Mouse (Mus musculus): Measurements from ENCODE around the gene Ankrd60. TPM values are rescaled to one million over a fixed set of nuclear protein-coding genes. Genes with fewer than 3 reads are reported as not detected.

The Ankrd60 gene
- polyA plus RNA-seq, 1 experiment: 0.34 TPM

GRCm38 (mm10) chr2:173606415-173606804 is 28.2 kb upstream of the Ankrd60 start:
- H3K4me1 ChIP-seq: peaks cover 22% of the 10 kb centered on the region; the same call in 1 of the 2 replicates
- no peak for TF ChIP-seq GATA1 (IDR thresholded peaks at IDR 0.05; ENCODE audit: borderline replicate concordance, low read length)
- no peak for TF ChIP-seq FLI1 (IDR thresholded peaks at IDR 0.05; ENCODE audit: low read length)
- H3K4me3 ChIP-seq (replicated peaks): no peak overlapping the region
- no peaks in the 10 kb centered on the region for H3K27me3 ChIP-seq (replicated peaks)
- H3K36me3 ChIP-seq (replicated peaks; ENCODE audit: low read length): peaks cover 70% of the 10 kb centered on the region
- H3K9me3 ChIP-seq: no peaks in the 10 kb centered on the region

- Histone ChIP-seq H3K9me3 (no peaks in the 10 kb centered on the region), H3K4me3 (replicated peaks) (no peak overlapping the region)
These were observed 27.7 kb upstream of the Ankrd60 start for GRCm38 (mm10) chr2:173605713-173606414.

DNA sequence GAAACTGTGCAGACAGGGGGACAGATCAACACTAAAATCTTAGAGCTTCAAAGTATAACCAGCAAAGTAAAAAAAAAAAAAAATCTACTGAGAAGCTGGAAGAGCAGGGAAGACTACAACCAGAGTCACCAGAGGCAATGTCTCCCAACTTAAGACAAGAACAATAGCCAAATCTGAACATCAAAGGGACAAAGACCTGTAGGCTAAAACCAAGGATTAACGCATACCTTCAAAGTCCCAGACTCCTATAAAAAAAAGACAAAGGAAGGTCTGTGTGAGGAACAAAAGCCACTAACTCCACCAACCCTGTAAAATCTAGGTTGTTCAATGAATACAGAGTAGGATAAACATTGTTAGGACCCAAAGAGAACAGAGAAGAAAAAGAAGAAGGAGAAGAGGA is 23.7 kb upstream of the Ankrd60 start:
- no peak for TF ChIP-seq GATA1 (IDR thresholded peaks at IDR 0.05; ENCODE audit: borderline replicate concordance, low read length)
- TF ChIP-seq FLI1 (IDR thresholded peaks at IDR 0.05; ENCODE audit: low read length): no peak
- peaks cover 9% of the 10 kb centered on the region; the same call in 1 of the 2 replicates for H3K4me1 ChIP-seq
- peaks cover 66% of the 10 kb centered on the region for H3K36me3 ChIP-seq (replicated peaks; ENCODE audit: low read length)
- H3K4me3 ChIP-seq (replicated peaks): no peak overlapping the region
- no peaks in the 10 kb centered on the region for H3K27me3 ChIP-seq (replicated peaks)
- no peaks in the 10 kb centered on the region for H3K9me3 ChIP-seq

More at GRCm38 (mm10) chr2:173605713-173606414, 27.7 kb upstream of the Ankrd60 start:
- H3K4me1 ChIP-seq: peaks cover 17% of the 10 kb centered on the region; the same call in 1 of the 2 replicates
- no peak for TF ChIP-seq FLI1 (IDR thresholded peaks at IDR 0.05; ENCODE audit: low read length)
- no peak for TF ChIP-seq GATA1 (IDR thresholded peaks at IDR 0.05; ENCODE audit: borderline replicate concordance, low read length)
- H3K27me3 ChIP-seq (replicated peaks): no peaks in the 10 kb centered on the region
- H3K36me3 ChIP-seq (replicated peaks; ENCODE audit: low read length): peaks cover 70% of the 10 kb centered on the region

DNA sequence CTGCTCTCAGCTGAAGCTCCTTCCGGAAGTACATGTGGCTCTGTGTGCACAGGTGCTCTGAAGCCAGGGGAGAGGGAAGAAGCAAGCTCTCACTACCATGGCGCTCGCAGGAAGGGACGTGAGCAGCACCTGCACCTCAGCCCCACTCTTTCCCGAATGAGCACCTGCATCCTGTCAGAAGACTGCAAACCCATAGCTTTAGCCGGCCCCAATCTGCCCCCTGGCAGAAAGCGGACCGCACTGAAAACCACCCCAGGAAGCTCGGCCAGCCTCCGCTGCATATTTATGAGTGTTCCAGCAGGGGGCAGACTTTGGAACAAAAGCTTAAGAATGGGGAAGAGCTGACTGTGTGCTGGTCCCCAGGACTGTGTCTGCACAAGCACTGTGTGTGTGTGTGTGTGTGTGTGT is 17.2 kb upstream of the Ankrd60 start:
- peaks cover 89% of the 10 kb centered on the region for H3K36me3 ChIP-seq (replicated peaks; ENCODE audit: low read length)
- peaks cover 4% of the 10 kb centered on the region; the same call in 1 of the 2 replicates for H3K4me1 ChIP-seq
- no peak for TF ChIP-seq FLI1 (IDR thresholded peaks at IDR 0.05; ENCODE audit: low read length)
- TF ChIP-seq GATA1 (IDR thresholded peaks at IDR 0.05; ENCODE audit: borderline replicate concordance, low read length): no peak
- no peak overlapping the region for H3K4me3 ChIP-seq (replicated peaks)
- H3K27me3 ChIP-seq (replicated peaks): peaks cover 17% of the 10 kb centered on the region
- H3K9me3 ChIP-seq: no peaks in the 10 kb centered on the region

DNA sequence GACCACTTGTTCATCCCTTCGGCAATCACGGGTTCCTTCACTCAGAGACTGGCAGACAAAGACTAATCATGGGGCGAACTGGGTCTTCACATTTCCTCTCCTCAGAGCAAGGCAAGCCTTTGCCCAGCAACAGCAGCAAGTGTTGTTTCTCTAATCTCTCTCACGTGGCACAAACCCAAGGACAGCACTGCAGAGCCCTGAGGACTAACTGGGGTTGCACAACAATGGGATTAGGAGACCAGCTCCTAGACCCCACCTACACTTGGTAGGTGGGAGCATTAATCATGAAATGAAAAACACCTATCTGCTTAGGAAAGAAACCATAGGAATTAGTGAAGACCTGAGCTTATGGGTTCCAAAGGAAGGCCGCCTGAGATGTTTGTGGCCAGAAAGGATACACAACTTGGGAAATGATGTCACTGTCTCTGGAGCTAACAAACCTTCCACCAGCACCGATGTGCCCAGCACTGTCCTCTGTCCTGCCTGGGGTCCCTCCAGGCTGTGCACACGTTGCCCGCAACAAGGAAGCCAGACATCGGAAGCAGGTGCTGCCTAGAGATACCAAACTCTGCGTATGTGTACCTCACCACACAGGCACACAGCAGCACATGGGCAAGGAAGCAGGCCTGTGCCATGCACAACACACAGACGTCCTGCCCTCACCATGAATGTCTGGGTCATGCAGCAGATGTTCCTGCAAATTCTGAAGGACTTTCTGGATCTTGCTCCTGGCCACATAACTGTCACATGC is 16.3 kb upstream of the Ankrd60 start:
- TF ChIP-seq GATA1 (IDR thresholded peaks at IDR 0.05; ENCODE audit: borderline replicate concordance, low read length): no peak
- TF ChIP-seq FLI1 (IDR thresholded peaks at IDR 0.05; ENCODE audit: low read length): no peak
- peaks cover 88% of the 10 kb centered on the region for H3K36me3 ChIP-seq (replicated peaks; ENCODE audit: low read length)
- peaks cover 4% of the 10 kb centered on the region; the same call in 1 of the 2 replicates for H3K4me1 ChIP-seq
- peak overlapping the region; percentile 31 for H3K4me3 ChIP-seq (replicated peaks)
- H3K9me3 ChIP-seq: no peaks in the 10 kb centered on the region
- H3K27me3 ChIP-seq (replicated peaks): peaks cover 21% of the 10 kb centered on the region

- Histone ChIP-seq H3K9me3 (no peaks in the 10 kb centered on the region), H3K27me3 (replicated peaks) (peaks cover 26% of the 10 kb centered on the region), H3K36me3 (replicated peaks; ENCODE audit: low read length) (peaks cover 86% of the 10 kb centered on the region), H3K4me3 (replicated peaks) (no peak overlapping the region), H3K4me1 (peaks cover 4% of the 10 kb centered on the region; the same call in 1 of the 2 replicates)
- TF ChIP-seq GATA1 (IDR thresholded peaks at IDR 0.05; ENCODE audit: borderline replicate concordance, low read length) (no peak), FLI1 (IDR thresholded peaks at IDR 0.05; ENCODE audit: low read length) (no peak)
These were observed 15.7 kb upstream of the Ankrd60 start for GRCm38 (mm10) chr2:173593841-173594240.

- Histone ChIP-seq H3K4me1 (peaks cover 8% of the 10 kb centered on the region), H3K4me3 (replicated peaks) (no peak overlapping the region), H3K9me3 (no peaks in the 10 kb centered on the region), H3K36me3 (replicated peaks; ENCODE audit: low read length) (peaks cover 88% of the 10 kb centered on the region), H3K27me3 (replicated peaks) (peaks cover 34% of the 10 kb centered on the region)
- TF ChIP-seq FLI1 (IDR thresholded peaks at IDR 0.05; ENCODE audit: low read length) (no peak), GATA1 (IDR thresholded peaks at IDR 0.05; ENCODE audit: borderline replicate concordance, low read length) (no peak)
These were observed 14.6 kb upstream of the Ankrd60 start for GRCm38 (mm10) chr2:173592781-173593180.

DNA sequence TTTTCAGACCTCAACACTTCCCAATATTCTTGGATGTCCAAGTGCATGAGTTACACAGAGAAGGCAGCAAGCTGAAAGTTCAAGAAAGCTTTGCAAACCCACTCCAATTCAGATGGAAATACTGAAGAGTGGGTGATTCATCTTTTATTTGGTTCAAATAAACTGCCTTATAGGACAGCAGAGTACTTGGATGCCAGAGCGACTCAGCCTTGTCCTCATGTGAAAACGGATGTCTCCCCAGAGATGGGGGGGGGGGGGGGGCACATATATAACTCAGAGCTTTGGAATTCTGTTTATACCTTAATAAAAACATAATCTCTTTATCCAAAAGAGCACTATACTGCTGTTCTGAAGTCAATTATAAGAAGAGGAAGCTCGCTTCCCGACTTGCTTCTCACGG is 9.2 kb upstream of the Ankrd60 start:
- Histone ChIP-seq H3K9me3 (no peaks in the 10 kb centered on the region), H3K4me1 (peaks cover 33% of the 10 kb centered on the region), H3K4me3 (replicated peaks) (peak overlapping the region; percentile 89), H3K27me3 (replicated peaks) (peaks cover 77% of the 10 kb centered on the region), H3K36me3 (replicated peaks; ENCODE audit: low read length) (peaks cover 49% of the 10 kb centered on the region)
- TF ChIP-seq FLI1 (IDR thresholded peaks at IDR 0.05; ENCODE audit: low read length) (no peak), GATA1 (IDR thresholded peaks at IDR 0.05; ENCODE audit: borderline replicate concordance, low read length) (no peak)

GRCm38 (mm10) chr2:173586118-173586968 is 8.2 kb upstream of the Ankrd60 start:
- H3K36me3 ChIP-seq (replicated peaks; ENCODE audit: low read length): peaks cover 39% of the 10 kb centered on the region
- H3K4me3 ChIP-seq (replicated peaks): peak overlapping the region; percentile 89
- no peaks in the 10 kb centered on the region for H3K9me3 ChIP-seq
- peaks cover 79% of the 10 kb centered on the region for H3K27me3 ChIP-seq (replicated peaks)
- H3K4me1 ChIP-seq: peaks cover 33% of the 10 kb centered on the region
- TF ChIP-seq GATA1 (IDR thresholded peaks at IDR 0.05; ENCODE audit: borderline replicate concordance, low read length) (no peak), FLI1 (IDR thresholded peaks at IDR 0.05; ENCODE audit: low read length) (no peak)

Measured in megakaryocyte, embryonic 14.5 days (primary cell).